ENCODE assay signal across 8 mouse cellular contexts in the genomic region with DNA sequence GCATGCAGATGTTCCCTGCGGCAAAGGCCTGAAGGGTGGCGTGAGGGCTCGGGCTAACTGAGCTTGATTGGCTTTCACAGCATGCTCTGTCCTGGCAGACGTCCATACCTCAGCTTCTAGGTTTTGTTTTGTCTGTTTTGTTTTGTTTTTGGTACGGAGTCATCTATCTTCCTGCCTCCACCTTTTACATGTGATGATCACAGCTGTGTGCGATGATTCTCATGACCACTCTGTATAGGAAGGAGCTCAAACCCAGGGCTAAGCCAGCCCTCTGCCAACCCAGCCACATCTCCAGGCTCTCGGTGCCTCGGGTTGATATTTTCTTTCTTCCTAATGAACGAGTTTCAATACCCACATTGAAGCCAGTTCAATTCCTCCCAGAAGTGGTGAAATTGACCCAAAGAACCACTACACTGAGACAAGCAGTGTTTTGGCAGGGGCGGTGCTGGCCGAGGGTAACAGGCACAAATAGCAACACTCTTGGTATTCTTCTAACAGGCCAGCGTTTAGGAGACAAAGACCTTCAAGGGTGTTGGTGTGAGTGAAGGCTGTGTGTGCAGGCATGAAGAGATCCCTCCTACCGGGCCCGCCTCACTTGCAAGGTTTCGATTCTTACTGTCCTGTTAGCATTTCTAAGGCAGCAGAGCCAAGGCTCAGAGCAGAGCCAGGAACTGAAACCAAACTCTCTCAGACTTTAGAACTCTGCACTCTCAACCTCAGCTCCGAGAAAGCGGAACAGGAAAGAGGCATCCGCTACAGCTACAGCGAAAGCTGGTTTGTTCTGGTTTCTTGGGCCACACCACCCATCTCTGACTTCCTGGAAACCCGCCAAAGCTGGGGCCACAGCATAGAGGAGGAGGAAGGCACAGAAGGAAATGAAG. TPM values are rescaled to one million over a fixed set of nuclear protein-coding genes. Genes with fewer than 3 reads are reported as not detected.
DNase-seq lines count a peak whose midpoint lies in the region; ATAC-seq lines count a peak whose summit lies in the region.

No protein-coding gene starts in this region.

- peak overlapping the region; percentile 10; the same call in 1 of the 2 replicates for H3K4me2 ChIP-seq in forebrain, embryonic 13.5 days

- 0 out of 2 replicates have a peak overlapping the region, but pooled peaks have one; percentile 10 for H3K27ac ChIP-seq in forebrain, embryonic 13.5 days

- H3K36me3 ChIP-seq in forebrain, embryonic 13.5 days (ENCODE audit: poor library complexity, severe bottlenecking): peaks cover 15% of the 10 kb centered on the region

- H3K27me3 ChIP-seq in forebrain, embryonic 13.5 days: no peaks in the 10 kb centered on the region

- intact Hi-C loops in heart, postnatal 36 days (cut with DNase I): loop anchor here (2.0 kb wide), 1 partner anchor 17 kb away; the partner anchor contains the start of gene Morc3

- no peak for ATAC-seq in forebrain, embryonic 13.5 days
- ATAC-seq in megakaryocyte-erythroid progenitor cell, adult 5-6 weeks (replicated peaks; ENCODE audit: low FRiP score, low TSS enrichment, poor library complexity, severe bottlenecking): peak; percentile 60

- DNase-seq in layer of hippocampus, adult 11-12 months (ENCODE audit: low spot score): peak; percentile 63
- DNase-seq in layer of hippocampus, adult 8-10 months (ENCODE audit: low spot score in 2 of 2): no peak
- peak; percentile 96 for DNase-seq in R1 (ENCODE audit: low read depth, low spot score)
- DNase-seq in heart, postnatal 36 days: peak; percentile 77 to 79
- peak; percentile 28 to 44 for DNase-seq in layer of hippocampus, postnatal 36 days
- peak; percentile 75 to 87 for DNase-seq in thymus, adult 18-20 months

- peaks cover 10% of the 10 kb centered on the region for H3K4me1 ChIP-seq in forebrain, embryonic 13.5 days

- no peak overlapping the region for H3K9ac ChIP-seq in forebrain, embryonic 13.5 days

- H3K9me3 ChIP-seq in forebrain, embryonic 13.5 days (replicated peaks): peaks cover 9% of the 10 kb centered on the region

- WGBS in forebrain, embryonic 13.5 days: 48% methylated on average over 20 of the region's 20 CpGs

- no peak overlapping the region for H3K4me3 ChIP-seq in forebrain, embryonic 13.5 days

RNA-seq across cellular contexts. Expression of gene Morc3, which starts 15.8 kb away (rescaled TPM):
- total RNA-seq in layer of hippocampus, adult 8-10 months (2022): 10 to 100 TPM; 29.2 to 48.5 (median 41.1) TPM
- polyA plus RNA-seq in forebrain, embryonic 13.5 days (2015; fragmentation: Nextera tagmentation; extraction: Ambion mirVana): 34.5 and 41.9 TPM in 2 replicates
- 10 to 100 TPM; 14.9 to 18.0 TPM for total RNA-seq in heart, postnatal 36 days (2021)
- 10 to 100 TPM; 30.4 to 31.2 TPM for total RNA-seq in layer of hippocampus, postnatal 36 days (2021)
- total RNA-seq in megakaryocyte-erythroid progenitor cell, adult 5-6 weeks (2014; fragmentation: Nextera tagmentation): 59.5 and 86.0 TPM in 2 replicates
- 137 and 163 TPM in 2 replicates for total RNA-seq in megakaryocyte-erythroid progenitor cell, adult 5-6 weeks (2017)

Comparison
In these comparisons a context has a peak if more than half of its experiments do, and no peak if none do; other contexts are left out.
1. DNase-seq: peak in layer of hippocampus, adult 11-12 months (single experiment), R1 (single experiment), heart, postnatal 36 days (2 of 2), layer of hippocampus, postnatal 36 days (2 of 2) and thymus, adult 18-20 months (2 of 2); none in layer of hippocampus, adult 8-10 months (0 of 2).